Mouse (Mus musculus) lung, postnatal 10 days (tissue): Measurements from ENCODE around the gene Mst1.

Source experiments
- DNase-seq: peaks from one replicate; pipeline ENCODE4 v3.0.0; 2021

Gene Mst1

DNA sequence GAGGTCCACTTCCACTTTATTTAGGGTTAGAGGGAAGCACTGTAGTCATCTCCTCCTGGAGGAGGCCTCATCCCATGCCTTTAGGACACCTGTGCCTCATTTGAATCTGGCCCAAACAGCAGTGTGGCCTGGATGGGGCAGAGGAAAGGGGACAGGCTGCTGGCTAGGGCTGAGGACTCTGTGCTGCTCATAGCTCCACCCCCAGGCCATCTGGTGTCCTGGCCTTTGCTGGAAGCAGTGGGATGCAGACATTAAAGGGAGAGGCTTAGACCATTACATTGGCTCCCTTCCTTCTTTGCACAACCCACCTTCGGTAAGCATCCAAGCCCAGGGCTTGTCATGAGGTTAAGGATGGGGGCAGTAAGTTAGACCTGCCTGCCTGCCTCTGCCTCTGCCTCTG lies 53.2 kb downstream of the Mst1 start:
- no peak for DNase-seq
